Mouse (Mus musculus): ENCODE results near the gene Gm49322. TPM values are rescaled to one million over a fixed set of nuclear protein-coding genes. Genes with fewer than 3 reads are reported as not detected.

Gm49322 gene
- polyA plus RNA-seq, 1 experiment from 2014 or later = 2.3 TPM

GRCm38 (mm10) chr10:80572477-80572876 is 33.3 kb upstream of the Gm49322 start:
- no peak for TF ChIP-seq CTCF (IDR thresholded peaks at IDR 0.05; ENCODE audit: low read depth)
- Histone ChIP-seq H3K4me1 (replicated peaks; ENCODE audit: control insufficient read depth, insufficient read depth, low read length) (peaks cover 20% of the 10 kb centered on the region; the same call in 1 of the 2 replicates), H3K27me3 (replicated peaks; ENCODE audit: control insufficient read depth, insufficient read depth, low read length) (no peaks in the 10 kb centered on the region), H3K4me2 (replicated peaks; ENCODE audit: low read depth) (no peak overlapping the region), H3K27ac (ENCODE audit: low read depth, low read length) (no peak overlapping the region), H3K4me3 (ENCODE audit: low read depth, low read length) (no peak overlapping the region), H3K36me3 (ENCODE audit: control insufficient read depth, insufficient read depth) (peaks cover 8% of the 10 kb centered on the region; the same call in 1 of the 2 replicates), H3K9ac (ENCODE audit: low read depth, low read length) (no peak overlapping the region), H3K9me3 (ENCODE audit: control insufficient read depth) (no peaks in the 10 kb centered on the region)
- 76% methylated on average over 2 of the region's 2 CpGs for WGBS
- no peak for ATAC-seq

- Histone ChIP-seq H3K36me3 (ENCODE audit: control insufficient read depth, insufficient read depth) (no peaks in the 10 kb centered on the region), H3K4me2 (replicated peaks; ENCODE audit: low read depth) (no peak overlapping the region), H3K9ac (ENCODE audit: low read depth, low read length) (no peak overlapping the region), H3K4me1 (replicated peaks; ENCODE audit: control insufficient read depth, insufficient read depth, low read length) (peaks cover 20% of the 10 kb centered on the region; the same call in 1 of the 2 replicates), H3K9me3 (ENCODE audit: control insufficient read depth) (no peaks in the 10 kb centered on the region), H3K4me3 (ENCODE audit: low read depth, low read length) (no peak overlapping the region), H3K27ac (ENCODE audit: low read depth, low read length) (no peak overlapping the region), H3K27me3 (replicated peaks; ENCODE audit: control insufficient read depth, insufficient read depth, low read length) (no peaks in the 10 kb centered on the region)
- TF ChIP-seq CTCF (IDR thresholded peaks at IDR 0.05; ENCODE audit: low read depth) = no peak
- ATAC-seq = no peak
- WGBS = 53% methylated on average over 9 of the region's 9 CpGs
These were observed 31.9 kb upstream of the Gm49322 start for GRCm38 (mm10) chr10:80573944-80574343.

DNA sequence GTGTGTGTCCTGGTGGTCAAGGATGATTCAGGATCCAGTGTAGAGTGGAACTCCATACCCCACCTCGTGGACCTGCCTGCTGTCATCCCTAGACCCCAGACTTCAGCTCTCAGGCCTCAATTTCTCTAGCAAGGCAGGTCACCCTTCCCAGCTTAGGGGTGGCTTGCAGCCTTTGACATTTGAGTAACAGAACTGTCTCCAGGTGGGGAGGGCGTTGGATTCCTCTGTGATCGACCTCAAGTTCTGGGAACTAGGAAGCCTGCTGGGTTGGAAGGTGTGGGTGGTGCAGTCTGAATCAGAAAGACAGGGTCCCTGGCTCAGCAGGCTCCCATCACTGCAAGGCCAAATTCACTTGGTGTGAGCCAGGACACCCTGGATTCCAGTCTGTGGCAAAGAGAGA is 30.9 kb upstream of the Gm49322 start:
- TF ChIP-seq CTCF (IDR thresholded peaks at IDR 0.05; ENCODE audit: low read depth) = no peak
- ATAC-seq = no peak
- 73% methylated on average over 3 of the region's 3 CpGs for WGBS
- H3K9me3 ChIP-seq (ENCODE audit: control insufficient read depth) = no peaks in the 10 kb centered on the region
- H3K27ac ChIP-seq (ENCODE audit: low read depth, low read length) = no peak overlapping the region
- H3K4me2 ChIP-seq (replicated peaks; ENCODE audit: low read depth) = no peak overlapping the region
- H3K27me3 ChIP-seq (replicated peaks; ENCODE audit: control insufficient read depth, insufficient read depth, low read length) = no peaks in the 10 kb centered on the region
- H3K4me1 ChIP-seq (replicated peaks; ENCODE audit: control insufficient read depth, insufficient read depth, low read length) = peaks cover 20% of the 10 kb centered on the region; the same call in 1 of the 2 replicates
- H3K4me3 ChIP-seq (ENCODE audit: low read depth, low read length) = no peak overlapping the region
- no peak overlapping the region for H3K9ac ChIP-seq (ENCODE audit: low read depth, low read length)
- H3K36me3 ChIP-seq (ENCODE audit: control insufficient read depth, insufficient read depth) = no peaks in the 10 kb centered on the region

- 11% methylated on average over 17 of the region's 17 CpGs for WGBS
- no peaks in the 10 kb centered on the region for H3K9me3 ChIP-seq (ENCODE audit: control insufficient read depth)
- H3K27ac ChIP-seq (ENCODE audit: low read depth, low read length) = no peak overlapping the region
- peak overlapping the region; percentile 96 for H3K4me2 ChIP-seq (replicated peaks; ENCODE audit: low read depth)
- no peaks in the 10 kb centered on the region for H3K27me3 ChIP-seq (replicated peaks; ENCODE audit: control insufficient read depth, insufficient read depth, low read length)
- peak overlapping the region; percentile 59 for H3K9ac ChIP-seq (ENCODE audit: low read depth, low read length)
- peaks cover 14% of the 10 kb centered on the region; the same call in 1 of the 2 replicates for H3K4me1 ChIP-seq (replicated peaks; ENCODE audit: control insufficient read depth, insufficient read depth, low read length)
- TF ChIP-seq CTCF (IDR thresholded peaks at IDR 0.05; ENCODE audit: low read depth) = no peak
- H3K36me3 ChIP-seq (ENCODE audit: control insufficient read depth, insufficient read depth) = no peaks in the 10 kb centered on the region
- H3K4me3 ChIP-seq (ENCODE audit: low read depth, low read length) = peak overlapping the region; percentile 75
- ATAC-seq = no peak
These were observed 29.9 kb upstream of the Gm49322 start for GRCm38 (mm10) chr10:80575925-80576324.

DNA sequence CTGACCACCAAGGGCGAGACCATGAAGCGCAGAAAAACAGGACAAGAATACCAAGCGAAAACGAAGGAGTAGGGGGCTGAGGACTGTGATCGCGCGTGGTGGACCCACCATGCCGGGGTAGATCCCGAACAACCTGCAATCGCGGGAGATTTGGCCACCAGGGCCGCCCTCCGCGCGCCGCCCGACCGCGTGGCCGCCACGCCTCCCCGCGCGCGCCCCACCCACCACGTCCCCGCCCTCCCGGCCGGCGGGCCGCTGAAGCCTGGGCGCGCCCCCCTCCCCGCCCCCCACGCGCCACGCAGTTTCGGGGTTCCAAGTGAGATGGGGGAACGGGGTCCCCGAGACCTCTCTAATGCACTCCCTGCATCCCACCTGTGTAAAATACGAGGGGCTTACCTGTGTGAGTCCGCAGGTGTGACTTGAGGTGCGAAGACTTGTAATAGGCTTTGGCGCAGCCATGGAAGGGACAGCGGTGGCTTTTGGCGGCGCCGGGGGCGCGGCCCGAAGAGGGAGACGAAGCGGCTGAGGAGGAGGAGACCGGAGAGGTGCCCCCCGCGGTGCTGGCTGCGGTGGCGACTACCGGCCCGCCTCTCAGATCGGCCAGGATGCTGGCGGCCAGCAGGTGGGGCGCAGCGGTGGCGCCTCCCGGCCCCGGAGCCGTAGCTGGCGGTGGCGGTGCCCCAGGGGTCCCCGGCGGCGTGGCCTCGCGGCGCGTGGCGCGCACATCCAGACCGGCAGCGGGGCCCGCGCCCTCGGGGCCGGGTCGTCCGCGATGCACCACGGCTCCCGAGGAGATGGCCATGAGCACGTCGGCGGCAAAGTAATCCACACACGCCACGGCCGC is 29.2 kb upstream of the Gm49322 start:
- Histone ChIP-seq H3K27ac (ENCODE audit: low read depth, low read length) (peak overlapping the region; percentile 86), H3K9ac (ENCODE audit: low read depth, low read length) (peak overlapping the region; percentile 59), H3K4me3 (ENCODE audit: low read depth, low read length) (peak overlapping the region; percentile 75), H3K4me2 (replicated peaks; ENCODE audit: low read depth) (peak overlapping the region; percentile 96), H3K27me3 (replicated peaks; ENCODE audit: control insufficient read depth, insufficient read depth, low read length) (no peaks in the 10 kb centered on the region), H3K9me3 (ENCODE audit: control insufficient read depth) (no peaks in the 10 kb centered on the region), H3K36me3 (ENCODE audit: control insufficient read depth, insufficient read depth) (no peaks in the 10 kb centered on the region), H3K4me1 (replicated peaks; ENCODE audit: control insufficient read depth, insufficient read depth, low read length) (peaks cover 8% of the 10 kb centered on the region; the same call in 1 of the 2 replicates)
- peak; percentile 6; the same call in 1 of the 2 replicates for ATAC-seq
- under 1% methylated on average over 67 of the region's 96 CpGs for WGBS
- TF ChIP-seq CTCF (IDR thresholded peaks at IDR 0.05; ENCODE audit: low read depth) = peak; percentile 31

- Histone ChIP-seq H3K36me3 (ENCODE audit: control insufficient read depth, insufficient read depth) (peaks cover 5% of the 10 kb centered on the region; the same call in 1 of the 2 replicates), H3K4me3 (ENCODE audit: low read depth, low read length) (peak within 1 kb of the TSS; percentile 75), H3K4me1 (replicated peaks; ENCODE audit: control insufficient read depth, insufficient read depth, low read length) (peaks cover 3% of the 10 kb centered on the region; the same call in 1 of the 2 replicates), H3K27ac (ENCODE audit: low read depth, low read length) (peak within 1 kb of the TSS; percentile 86), H3K9me3 (ENCODE audit: control insufficient read depth) (no peaks in the 10 kb centered on the region), H3K27me3 (replicated peaks; ENCODE audit: control insufficient read depth, insufficient read depth, low read length) (no peaks in the 10 kb centered on the region), H3K4me2 (replicated peaks; ENCODE audit: low read depth) (peak within 1 kb of the TSS; percentile 96), H3K9ac (ENCODE audit: low read depth, low read length) (peak within 1 kb of the TSS; percentile 59)
- ATAC-seq = peak; percentile 86
- under 1% methylated on average over 56 of the region's 97 CpGs for WGBS
- TF ChIP-seq CTCF (IDR thresholded peaks at IDR 0.05; ENCODE audit: low read depth) = peak; percentile 14; the same call in 1 of the 2 replicates
These were observed 28.4 kb upstream of the Gm49322 start, which contains the start of gene Klf16 for GRCm38 (mm10) chr10:80577195-80578130. Gene Klf16, minus strand, starts transcription at chr10:80577321.
